Mouse (Mus musculus) cortical plate, adult 2 months (tissue): ENCODE results near the gene Cx3cl1.

Experiments used
- CTCF ChIP-seq: fragments of 200-500 bp; IDR thresholded peaks from 2 replicates; pipeline ENCODE4 v1.5.1; 2011; ENCODE audit warnings: mild to moderate bottlenecking, control low read depth, low read length; ENCODE audit not compliant: insufficient read depth; ENCODE audit errors: extremely low read depth
- POLR2A ChIP-seq: fragments of 200-500 bp; IDR thresholded peaks from 2 replicates; pipeline ENCODE4 v1.6.1; 2011; ENCODE audit warnings: mild to moderate bottlenecking, low read length, control low read depth; ENCODE audit not compliant: insufficient read depth; ENCODE audit errors: extremely low read depth

GRCm38 (mm10) chr8:94821381-94821780, 49.6 kb downstream of the Cx3cl1 start:
- TF ChIP-seq CTCF (no peak), POLR2A (no peak)
